Mouse (Mus musculus) heart, embryonic 13.5 days (tissue): ENCODE data around the gene C130050O18Rik. TPM values are rescaled to one million over a fixed set of nuclear protein-coding genes. Genes with fewer than 3 reads are reported as not detected.

ENCODE experiments used
- ATAC-seq: fragments of 200-750 bp; cut with Nextera tagmentation; 2 replicates; pipeline ENCODE4 v1.8.0; 2017; ENCODE audit warnings: moderate TSS enrichment; ENCODE audit not compliant: insufficient number of reproducible peaks, low FRiP score, low TSS enrichment; ENCODE audit errors: extremely low read depth
- H3K27ac ChIP-seq: fragments of 300-500 bp; sonication (generic); replicated peaks from 2 replicates; pipeline ENCODE4 v1.5.1; 2015; ENCODE audit warnings: moderate library complexity, mild to moderate bottlenecking, inconsistent platforms
- H3K27me3 ChIP-seq: fragments of 300-500 bp; sonication (generic); replicated peaks from 2 replicates; pipeline ENCODE4 v1.6.1; 2015; ENCODE audit warnings: mild to moderate bottlenecking, inconsistent platforms
- H3K36me3 ChIP-seq: fragments of 300-500 bp; sonication (generic); 2 replicates; pipeline ENCODE4 v1.6.1; 2015; ENCODE audit warnings: mild to moderate bottlenecking, inconsistent platforms
- H3K4me1 ChIP-seq: fragments of 300-500 bp; sonication (generic); 2 replicates; pipeline ENCODE4 v1.6.1; 2015; ENCODE audit warnings: inconsistent platforms
- H3K4me2 ChIP-seq: fragments of 300-500 bp; sonication (generic); 2 replicates; pipeline ENCODE4 v1.6.1; 2015; ENCODE audit warnings: inconsistent platforms, mild to moderate bottlenecking, moderate library complexity
- H3K4me3 ChIP-seq: fragments of 300-500 bp; sonication (generic); 2 replicates; pipeline ENCODE4 v1.5.1; 2015; ENCODE audit warnings: moderate library complexity, mild to moderate bottlenecking, inconsistent platforms
- H3K9ac ChIP-seq: fragments of 300-500 bp; sonication (generic); 2 replicates; pipeline ENCODE4 v1.6.1; 2015; ENCODE audit warnings: inconsistent platforms, mild to moderate bottlenecking, moderate library complexity
- H3K9me3 ChIP-seq: fragments of 300-500 bp; sonication (generic); 2 replicates; pipeline ENCODE4 v1.6.1; 2016; ENCODE audit warnings: inconsistent platforms
- WGBS: fragments of 180-500 bp; shearing (Covaris S2); methylation state at CpG from one replicate; pipeline ENCODE4 v1.1.7; 2015; ENCODE audit warnings: mixed read lengths; 5-methylcytosine and 5-hydroxymethylcytosine counted together
- polyA plus RNA-seq: library from polyadenylated mRNA; unstranded; fragments of >200 nt; fragmentation: Nextera tagmentation; extraction: Ambion mirVana; gene quantifications from 2 replicates; pipeline ENCODE4 v1.2.1, GENCODE M21; 2015

Gene C130050O18Rik
- polyA plus RNA-seq = 0.24 and 0.34 TPM in 2 replicates

DNA sequence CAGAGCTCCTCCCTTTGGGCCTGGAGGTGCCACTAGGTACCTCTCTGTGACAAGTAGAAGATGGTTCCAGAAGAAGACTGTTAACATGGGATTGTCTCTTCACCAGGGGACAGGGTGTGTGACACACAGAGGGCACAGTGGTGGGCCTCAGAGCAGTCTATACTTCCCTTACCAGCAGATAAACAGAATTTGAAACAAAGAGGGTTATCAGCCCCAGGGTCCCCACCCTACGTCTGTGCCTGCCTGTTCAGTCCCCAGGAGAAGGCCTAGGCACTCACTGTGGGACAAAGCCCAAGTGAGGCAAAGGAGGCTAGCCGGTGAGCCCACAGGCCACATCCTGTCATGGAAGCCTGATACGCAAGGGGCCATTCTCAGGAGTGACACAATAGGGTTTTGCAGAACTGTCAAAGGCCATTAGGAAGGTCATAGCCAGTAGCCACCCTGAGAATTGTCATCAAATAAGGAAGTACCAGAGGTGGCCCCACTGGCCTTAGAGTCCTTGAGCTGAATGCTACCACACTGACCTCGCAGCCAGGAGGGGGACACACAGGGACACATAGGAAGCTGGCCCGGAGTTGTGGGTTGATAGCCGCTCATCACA lies at the start of gene C130050O18Rik:
C130050O18Rik (plus strand) TSS at position 480 of the 601 bp plus-strand sequence.
- Histone ChIP-seq H3K4me3 (no peak within 1 kb of the TSS), H3K36me3 (no peaks in the 10 kb centered on the region), H3K4me2 (no peak within 1 kb of the TSS), H3K9ac (0 out of 2 replicates have a peak within 1 kb of the TSS, but pooled peaks have one; percentile 50), H3K27me3 (peaks cover 15% of the 10 kb centered on the region; the same call in 1 of the 2 replicates), H3K9me3 (no peaks in the 10 kb centered on the region), H3K27ac (0 out of 2 replicates have a peak within 1 kb of the TSS, but pooled peaks have one; percentile 15), H3K4me1 (peaks cover 43% of the 10 kb centered on the region)
- ATAC-seq = no peak
- WGBS = 68% methylated on average over 6 of the region's 6 CpGs

DNA sequence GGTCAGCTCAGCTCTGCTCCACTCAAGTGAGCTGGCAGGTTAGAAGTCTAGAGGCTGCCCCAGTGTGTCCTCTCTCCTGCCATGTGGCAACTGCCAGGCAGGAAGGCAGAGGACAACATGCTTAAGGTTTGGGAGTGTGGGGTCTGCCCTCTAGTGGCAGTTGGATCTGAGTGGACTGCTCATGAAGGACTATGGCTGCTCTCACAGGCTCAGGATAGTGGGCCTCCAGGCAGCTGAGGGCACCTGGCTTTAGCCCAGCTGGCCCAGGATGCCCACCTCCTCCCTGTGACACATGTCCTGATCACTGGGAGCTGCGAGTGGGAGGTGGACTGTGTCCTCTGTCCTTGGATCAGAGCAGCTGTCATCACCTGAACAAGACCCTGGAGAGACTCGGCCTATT lies 46.4 kb upstream of the C130050O18Rik start:
- Histone ChIP-seq H3K36me3 (no peaks in the 10 kb centered on the region), H3K9ac (no peak overlapping the region), H3K9me3 (no peaks in the 10 kb centered on the region), H3K4me3 (no peak overlapping the region), H3K27ac (no peak overlapping the region), H3K4me2 (no peak overlapping the region), H3K27me3 (peaks cover 31% of the 10 kb centered on the region), H3K4me1 (peaks cover 6% of the 10 kb centered on the region; the same call in 1 of the 2 replicates)
- no peak for ATAC-seq
- 44% methylated on average over 2 of the region's 2 CpGs for WGBS

DNA sequence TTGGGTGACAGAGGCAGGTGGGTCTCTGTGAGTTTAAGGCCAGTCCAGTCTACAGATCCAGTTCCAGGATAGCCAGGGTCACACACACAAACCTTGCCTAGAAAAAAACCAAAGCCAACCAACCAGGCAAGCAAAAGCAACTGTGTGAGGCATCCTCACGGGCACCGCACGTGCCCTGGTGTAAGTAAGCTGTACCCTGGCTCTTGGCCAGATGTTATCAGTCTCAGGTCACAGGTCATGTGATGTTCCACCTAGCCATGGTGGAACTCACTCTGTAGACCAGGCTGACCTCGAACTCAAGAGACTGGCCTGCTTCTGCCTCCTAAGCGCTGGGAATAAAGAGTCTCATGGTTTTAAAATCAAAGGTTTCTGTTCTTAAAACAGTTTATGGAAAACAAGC lies 45.8 kb upstream of the C130050O18Rik start:
- no peak for ATAC-seq
- H3K27me3 ChIP-seq = peaks cover 26% of the 10 kb centered on the region
- H3K9ac ChIP-seq = no peak overlapping the region
- H3K4me3 ChIP-seq = no peak overlapping the region
- no peaks in the 10 kb centered on the region for H3K9me3 ChIP-seq
- H3K4me2 ChIP-seq = no peak overlapping the region
- H3K27ac ChIP-seq = no peak overlapping the region
- no peaks in the 10 kb centered on the region for H3K36me3 ChIP-seq
- H3K4me1 ChIP-seq = peaks cover 6% of the 10 kb centered on the region
- WGBS = 78% methylated on average over 5 of the region's 5 CpGs

DNA sequence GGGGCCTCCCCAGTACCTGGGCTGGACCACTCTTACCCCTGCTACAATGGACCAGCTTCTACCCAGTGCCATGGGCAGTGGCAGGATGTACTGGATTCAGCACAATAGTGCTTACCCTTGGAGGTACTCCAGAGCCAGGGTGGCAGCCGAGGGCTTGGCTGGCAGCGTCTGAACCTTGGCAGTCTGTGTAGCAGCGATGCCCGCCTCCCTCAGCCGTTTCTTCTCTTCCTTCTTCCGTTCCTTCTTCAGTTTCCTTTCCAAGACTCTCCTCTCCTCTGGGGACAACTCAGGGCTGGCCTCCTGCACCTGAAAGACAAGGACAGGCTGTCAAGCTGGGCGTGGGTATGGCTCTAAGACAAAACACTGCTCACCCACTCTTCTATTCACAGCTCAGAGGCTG lies 41.2 kb upstream of the C130050O18Rik start:
- Histone ChIP-seq H3K4me2 (no peak overlapping the region), H3K4me1 (peaks cover 13% of the 10 kb centered on the region), H3K9ac (no peak overlapping the region), H3K36me3 (no peaks in the 10 kb centered on the region), H3K4me3 (no peak overlapping the region), H3K27me3 (no peaks in the 10 kb centered on the region), H3K9me3 (no peaks in the 10 kb centered on the region), H3K27ac (no peak overlapping the region)
- WGBS = 55% methylated on average over 7 of the region's 7 CpGs
- ATAC-seq = no peak

DNA sequence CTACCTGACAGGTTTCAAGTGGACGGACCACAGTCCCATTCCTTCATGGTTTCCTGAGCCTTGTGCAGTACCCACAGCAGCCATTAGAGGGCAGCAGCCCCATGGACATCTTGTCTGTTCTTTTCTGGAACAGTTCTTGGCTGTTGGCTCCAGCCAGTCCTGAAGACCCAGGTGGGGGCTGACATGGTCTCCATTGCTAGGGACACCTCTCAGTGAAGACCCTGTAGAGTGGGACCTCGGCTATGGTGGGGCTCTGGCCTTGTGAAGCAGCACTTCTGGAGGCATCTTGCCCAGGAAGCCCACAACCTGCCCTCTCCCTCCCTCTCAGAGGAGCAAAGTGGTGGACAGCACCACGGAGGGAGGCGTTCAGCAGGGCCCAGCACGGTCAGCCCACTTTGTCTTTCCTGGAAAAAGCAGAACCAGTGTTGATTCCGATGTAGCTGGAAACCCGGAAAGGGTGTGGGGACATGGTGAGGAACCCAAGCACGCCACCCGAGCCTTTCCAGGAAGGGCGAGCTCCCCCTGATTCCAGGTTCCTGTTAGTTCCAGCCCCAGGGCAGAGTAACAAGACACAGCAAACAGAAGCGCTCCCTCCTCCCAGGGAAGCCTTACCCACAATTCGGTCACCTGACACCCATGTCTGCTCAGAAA lies 40.7 kb upstream of the C130050O18Rik start:
- no peak overlapping the region for H3K4me3 ChIP-seq
- H3K9ac ChIP-seq = peak overlapping the region; percentile 65
- H3K27ac ChIP-seq = peak overlapping the region; percentile 33; the same call in 1 of the 2 replicates
- ATAC-seq = 0 out of 2 replicates have a peak, but pooled peaks have one; percentile 7
- WGBS = 25% methylated on average over 12 of the region's 12 CpGs
- H3K36me3 ChIP-seq = no peaks in the 10 kb centered on the region
- H3K27me3 ChIP-seq = no peaks in the 10 kb centered on the region
- H3K4me2 ChIP-seq = peak overlapping the region; percentile 23
- no peaks in the 10 kb centered on the region for H3K9me3 ChIP-seq
- H3K4me1 ChIP-seq = peaks cover 13% of the 10 kb centered on the region

DNA sequence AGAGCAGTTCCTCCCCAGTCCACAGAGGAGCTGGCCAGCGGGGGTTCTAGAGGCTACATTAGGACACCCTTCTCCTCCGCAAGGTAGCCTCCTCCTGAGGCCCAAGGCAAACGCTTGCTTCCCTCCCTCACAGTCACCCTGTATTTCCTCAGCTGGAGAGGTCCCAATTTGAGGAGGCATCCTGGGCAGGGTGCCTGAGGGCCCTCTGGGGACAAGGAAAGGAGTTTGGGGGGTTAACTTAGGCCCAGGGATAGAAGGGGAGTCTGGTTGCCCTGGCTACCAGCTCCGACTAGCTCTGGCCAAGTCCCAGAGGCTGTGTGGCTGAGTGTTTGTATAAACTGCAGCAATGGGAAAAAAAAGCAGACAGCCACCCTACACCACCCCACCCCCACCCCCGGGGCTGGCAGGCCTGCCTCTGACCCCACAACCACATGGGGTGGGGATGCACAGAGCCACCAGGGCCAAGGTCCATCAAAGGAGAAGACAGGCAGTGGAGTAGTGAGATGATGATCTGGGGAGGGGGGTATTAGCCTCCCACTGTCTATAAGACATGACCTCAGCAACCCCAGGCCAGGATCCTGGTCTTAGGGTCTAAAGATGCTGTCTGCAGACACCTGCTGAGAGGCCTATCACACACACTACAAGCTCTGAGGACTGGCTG lies 40.0 kb upstream of the C130050O18Rik start:
- H3K9ac ChIP-seq = peak overlapping the region; percentile 65
- peaks cover 19% of the 10 kb centered on the region for H3K4me1 ChIP-seq
- WGBS = 41% methylated on average over 5 of the region's 5 CpGs
- peak; percentile 7; the same call in 1 of the 2 replicates for ATAC-seq
- no peaks in the 10 kb centered on the region for H3K36me3 ChIP-seq
- H3K4me2 ChIP-seq = peak overlapping the region; percentile 23; the same call in 1 of the 2 replicates
- peak overlapping the region; percentile 33; the same call in 1 of the 2 replicates for H3K27ac ChIP-seq
- H3K4me3 ChIP-seq = no peak overlapping the region
- no peaks in the 10 kb centered on the region for H3K27me3 ChIP-seq
- no peaks in the 10 kb centered on the region for H3K9me3 ChIP-seq

DNA sequence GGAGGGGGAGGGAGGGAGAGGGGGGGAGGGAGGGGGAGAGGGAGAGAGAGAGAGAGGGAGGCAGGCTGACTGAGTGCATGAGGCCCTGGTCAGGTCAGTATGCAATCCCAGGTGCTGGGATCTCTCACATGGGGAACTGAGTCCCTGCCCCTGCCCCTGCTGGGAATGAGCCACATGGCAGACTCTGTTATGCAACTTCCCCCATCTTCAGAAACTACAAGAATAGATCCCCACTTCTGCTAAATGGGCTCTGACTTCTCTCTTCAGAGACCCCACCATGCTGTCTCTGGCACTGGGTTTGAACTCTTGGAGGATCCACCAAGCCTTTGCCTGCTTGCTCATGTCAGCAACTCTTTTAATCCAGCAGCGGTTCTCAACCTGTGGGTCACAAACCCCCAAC lies 39.3 kb upstream of the C130050O18Rik start:
- Histone ChIP-seq H3K9ac (no peak overlapping the region), H3K9me3 (no peaks in the 10 kb centered on the region), H3K4me3 (no peak overlapping the region), H3K4me2 (no peak overlapping the region), H3K27ac (no peak overlapping the region), H3K4me1 (peaks cover 27% of the 10 kb centered on the region), H3K36me3 (no peaks in the 10 kb centered on the region), H3K27me3 (no peaks in the 10 kb centered on the region)
- WGBS = 70% methylated on average over 1 of the region's 1 CpGs
- ATAC-seq = no peak

DNA sequence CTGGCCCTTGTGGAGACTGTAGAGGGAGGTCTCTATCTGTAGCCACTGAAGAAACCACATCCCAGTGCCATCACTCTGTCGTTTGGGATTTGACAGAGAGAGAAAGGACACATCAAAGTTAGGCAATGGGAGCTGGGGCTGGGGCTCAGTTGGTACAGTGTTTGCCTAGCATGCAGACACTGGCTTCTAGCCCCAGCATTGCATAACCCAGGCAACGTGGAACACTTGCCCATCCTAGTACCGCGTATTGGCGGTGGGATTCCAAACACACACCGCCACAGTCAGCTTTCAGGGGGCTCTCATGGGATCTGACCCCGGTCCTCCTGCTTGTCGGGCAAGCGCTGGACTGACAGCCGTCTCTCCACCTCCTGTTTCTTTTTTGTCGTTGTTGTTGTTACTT lies 38.6 kb upstream of the C130050O18Rik start:
- H3K27me3 ChIP-seq = no peaks in the 10 kb centered on the region
- ATAC-seq = no peak
- H3K9ac ChIP-seq = no peak overlapping the region
- H3K4me1 ChIP-seq = peaks cover 34% of the 10 kb centered on the region
- no peak overlapping the region for H3K4me3 ChIP-seq
- WGBS = 75% methylated on average over 11 of the region's 11 CpGs
- no peaks in the 10 kb centered on the region for H3K9me3 ChIP-seq
- H3K27ac ChIP-seq = no peak overlapping the region
- H3K4me2 ChIP-seq = no peak overlapping the region
- H3K36me3 ChIP-seq = no peaks in the 10 kb centered on the region

DNA sequence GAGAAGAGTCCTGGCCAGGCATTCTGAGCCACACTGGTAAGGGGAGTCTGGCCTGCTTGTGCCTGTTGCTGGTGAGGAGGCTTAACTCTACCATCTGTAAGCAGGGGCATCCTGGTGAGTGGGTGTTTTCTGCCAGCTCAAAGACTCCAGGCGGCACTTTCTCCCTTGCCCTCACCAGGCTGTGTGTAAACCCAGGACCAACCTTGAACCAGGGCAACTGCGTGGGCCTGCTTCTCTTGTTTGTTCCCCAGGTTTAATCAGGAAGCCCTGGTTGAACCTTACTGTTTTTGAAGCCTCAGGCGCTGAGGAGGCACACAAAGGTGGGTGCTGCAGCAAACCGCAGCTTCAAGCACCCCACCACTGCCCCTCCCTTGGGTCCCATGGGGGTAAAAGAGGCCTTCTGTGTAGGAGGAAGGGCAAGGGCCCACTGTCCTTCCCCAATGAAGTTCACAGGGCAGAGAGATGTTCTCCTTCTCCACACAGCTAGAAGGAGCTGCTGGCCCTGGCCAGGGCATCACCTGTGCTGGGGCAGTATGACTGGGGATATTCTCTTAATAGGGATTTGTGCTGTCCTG lies 37.1 kb upstream of the C130050O18Rik start:
- Histone ChIP-seq H3K9me3 (no peaks in the 10 kb centered on the region), H3K4me3 (no peak overlapping the region), H3K36me3 (no peaks in the 10 kb centered on the region), H3K9ac (no peak overlapping the region; the same call in 1 of the 2 replicates), H3K27ac (no peak overlapping the region), H3K4me2 (no peak overlapping the region), H3K27me3 (no peaks in the 10 kb centered on the region), H3K4me1 (peaks cover 45% of the 10 kb centered on the region)
- 82% methylated on average over 4 of the region's 4 CpGs for WGBS
- ATAC-seq = no peak

DNA sequence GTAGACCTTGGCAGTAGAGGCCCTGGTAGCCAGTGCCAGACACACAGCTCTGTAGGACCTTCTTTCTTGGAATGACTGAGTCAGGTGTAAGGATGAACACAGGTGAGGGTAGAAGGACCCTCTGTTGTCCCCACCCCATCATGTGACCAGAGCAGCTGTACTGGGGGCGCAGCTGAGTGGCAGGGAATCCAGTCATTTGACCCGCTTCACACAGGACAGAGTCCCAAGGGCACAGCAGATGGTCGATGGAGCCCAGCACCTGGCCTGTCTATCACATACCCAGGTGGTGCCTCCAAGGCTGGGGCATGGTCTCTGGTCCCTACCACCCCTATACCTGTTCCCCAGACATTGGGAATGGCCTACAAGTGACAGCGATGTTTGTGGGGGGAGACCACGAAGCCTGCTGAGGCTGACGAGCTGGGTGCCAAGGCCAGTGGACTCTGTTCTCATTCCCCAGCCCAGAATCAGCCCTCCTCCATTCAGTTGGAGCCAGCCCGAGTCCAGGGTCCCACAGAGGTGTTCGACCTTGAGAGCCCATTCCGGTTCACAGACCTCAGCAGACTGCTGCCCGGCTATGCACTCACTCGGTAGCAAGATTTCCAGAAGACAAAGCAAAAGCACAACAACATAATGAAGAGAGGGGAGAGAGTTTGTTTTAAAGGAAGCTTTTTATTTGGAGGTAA lies 36.3 kb upstream of the C130050O18Rik start:
- H3K4me1 ChIP-seq = peaks cover 47% of the 10 kb centered on the region
- H3K36me3 ChIP-seq = no peaks in the 10 kb centered on the region
- no peaks in the 10 kb centered on the region for H3K9me3 ChIP-seq
- H3K4me3 ChIP-seq = no peak overlapping the region
- H3K4me2 ChIP-seq = no peak overlapping the region
- no peak overlapping the region for H3K9ac ChIP-seq
- no peak for ATAC-seq
- no peak overlapping the region for H3K27ac ChIP-seq
- 82% methylated on average over 11 of the region's 11 CpGs for WGBS
- no peaks in the 10 kb centered on the region for H3K27me3 ChIP-seq

DNA sequence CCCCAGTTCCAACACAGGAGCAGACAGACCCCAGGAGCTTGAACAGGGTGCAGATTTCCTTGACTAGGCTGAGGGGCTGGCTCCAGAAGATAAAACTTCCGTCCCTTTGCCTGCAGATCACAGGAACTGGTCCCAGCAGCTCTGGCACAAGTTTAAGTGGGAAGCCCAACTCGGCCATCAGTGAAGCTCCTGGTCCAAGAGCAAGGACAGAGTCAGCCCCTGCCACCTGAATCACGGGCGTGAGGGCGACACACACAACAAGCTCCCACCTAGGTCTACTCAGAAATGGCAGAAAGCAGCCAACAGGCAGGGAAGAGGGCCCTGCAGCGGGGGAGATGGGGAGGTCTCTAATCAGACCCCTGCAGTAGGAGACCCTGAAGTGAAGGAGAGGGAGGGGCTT lies 34.7 kb upstream of the C130050O18Rik start:
- H3K36me3 ChIP-seq = no peaks in the 10 kb centered on the region
- peak overlapping the region; percentile 88 for H3K4me2 ChIP-seq
- H3K9ac ChIP-seq = peak overlapping the region; percentile 96
- H3K27me3 ChIP-seq = no peaks in the 10 kb centered on the region
- WGBS = 65% methylated on average over 6 of the region's 6 CpGs
- H3K4me1 ChIP-seq = peaks cover 35% of the 10 kb centered on the region
- H3K4me3 ChIP-seq = no peak overlapping the region
- no peak for ATAC-seq
- H3K27ac ChIP-seq = peak overlapping the region; percentile 45; the same call in 1 of the 2 replicates
- H3K9me3 ChIP-seq = no peaks in the 10 kb centered on the region
